ENCODE assay signal across 11 mouse cellular contexts in the genomic region with DNA sequence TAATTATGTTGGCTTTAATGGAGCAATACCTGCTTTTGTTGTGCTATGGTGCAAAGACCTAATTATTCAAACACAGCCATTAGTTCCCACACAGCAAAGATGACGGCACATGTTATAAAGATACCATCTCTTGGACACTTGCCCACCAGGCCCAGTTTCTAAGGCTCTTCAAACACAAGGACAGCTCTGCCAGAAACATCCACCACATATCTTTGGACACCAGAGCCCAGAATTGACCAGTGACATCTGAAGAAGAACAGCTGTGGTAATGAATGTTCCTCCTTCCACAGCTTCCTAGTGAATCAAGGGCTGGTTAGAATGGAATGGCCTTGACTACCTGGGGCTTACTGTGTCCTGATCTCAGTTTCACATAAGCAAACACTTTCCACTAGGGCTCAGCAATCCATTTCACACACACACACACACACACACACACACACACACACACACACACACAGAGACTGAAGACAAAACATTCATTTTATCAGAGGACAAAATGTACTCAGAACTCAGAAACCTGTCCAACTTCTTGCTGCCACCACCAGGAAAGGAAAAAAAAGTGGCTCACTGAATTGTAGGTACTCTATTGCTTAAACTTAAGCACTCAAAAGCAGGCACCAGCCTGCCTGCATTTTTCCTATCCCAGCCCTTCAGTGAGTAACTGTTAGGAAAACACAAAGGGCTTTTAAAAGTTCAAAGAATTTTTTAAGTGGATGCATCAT. TPM values are rescaled to one million over a fixed set of nuclear protein-coding genes. Genes with fewer than 3 reads are reported as not detected.
A peak's percentile ranks its signal among the peaks of the same experiment; 100 is the strongest.
DNase-seq lines count a peak whose midpoint lies in the region; TF ChIP-seq lines count a peak whose summit lies in the region.
"Had no signal": no experiment of that assay in that cellular context is flagged by ENCODE, and none has a peak within 500 bp of the region (broad histone marks: within the 10 kb centered on the region; RNA-seq: fewer than 3 reads in every experiment).

No protein-coding gene starts in this region.

- intact Hi-C loops in heart, postnatal 10 days (cut with DNase I) = no loop called here

- no peak for TF ChIP-seq CTCF in lung, adult 2 months (IDR thresholded peaks at IDR 0.05; ENCODE audit: insufficient read depth, low read length)

- peaks cover 9% of the 10 kb centered on the region for H3K4me1 ChIP-seq in lung, adult 2 months (ENCODE audit: control insufficient read depth, insufficient read depth, low read length)
- H3K4me1 ChIP-seq: hindbrain, embryonic 13.5 days had no signal

- WGBS in lung, adult 2 months = 31% methylated on average over 1 of the region's 1 CpGs

- no peak overlapping the region for H3K4me3 ChIP-seq in lung, adult 2 months (replicated peaks; ENCODE audit: extremely low read depth, low read depth, low read length)
- H3K4me3 ChIP-seq: erythroblast, embryonic 14.5 days; hindbrain, embryonic 13.5 days had no signal

- DNase-seq in ovary, adult 18-20 months (ENCODE audit: low spot score) = peak; percentile 40
- no peak for DNase-seq in ovary, postnatal 10 days (ENCODE audit: low spot score)
- DNase-seq in heart, postnatal 10 days = peak; percentile 32 to 53
- DNase-seq in lung, adult 2 months = peak; percentile 9
- DNase-seq in urinary bladder, postnatal 36 days (ENCODE audit: low spot score in 2 of 2) = peak; percentile 38 to 48
- no peak for DNase-seq in retina, embryonic 14.5 days (ENCODE audit: low spot score)
- no peak for DNase-seq in spleen, postnatal 36 days (ENCODE audit: low spot score in 2 of 2)
- no peak for DNase-seq in right cerebral cortex, postnatal 25 days

- TF ChIP-seq POLR2A in lung, adult 2 months (IDR thresholded peaks at IDR 0.05; ENCODE audit: borderline replicate concordance, extremely low read depth, low read depth, low read length) = no peak

RNA-seq across cellular contexts. Expression of a gene that starts 33.7 kb away (rescaled TPM):
- not detected for total RNA-seq in heart, postnatal 10 days (2021)
- polyA plus RNA-seq in lung, adult 2 months (2012; rRNA removed) = 1.4 and 2.7 TPM in 2 replicates
- total RNA-seq: neutrophil, adult 5-6 weeks had no signal
- polyA plus RNA-seq: erythroblast, embryonic 14.5 days had no signal

Comparison
In these comparisons a context has a peak if more than half of its experiments do, and no peak if none do; other contexts are left out.
1. DNase-seq: peak in ovary, adult 18-20 months (single experiment), heart, postnatal 10 days (2 of 2), lung, adult 2 months (single experiment) and urinary bladder, postnatal 36 days (2 of 2); none in ovary, postnatal 10 days (single experiment), retina, embryonic 14.5 days (single experiment), spleen, postnatal 36 days (0 of 2) and right cerebral cortex, postnatal 25 days (single experiment).